Mouse (Mus musculus): ENCODE measurements around the gene Atp11a. TPM values are rescaled to one million over a fixed set of nuclear protein-coding genes. Genes with fewer than 3 reads are reported as not detected.

Atp11a gene
- total RNA-seq (2014; rRNA removed; ENCODE audit: low replicate concordance): 77.4 and 81.7 TPM in 2 replicates
- polyA plus RNA-seq (2015; fragmentation: Nextera tagmentation; extraction: Ambion mirVana): 8.4 and 10.5 TPM in 2 replicates

- Histone ChIP-seq H3K27me3 (ENCODE audit: control insufficient read depth, insufficient read depth, low read length) (no peaks in the 10 kb centered on the region), H3K9ac (replicated peaks; ENCODE audit: low read depth, low read length) (peak within 1 kb of the TSS; percentile 87), H3K36me3 (replicated peaks; ENCODE audit: control insufficient read depth, insufficient read depth, low read length) (no peaks in the 10 kb centered on the region), H3K9me3 (replicated peaks; ENCODE audit: control insufficient read depth, low read length) (no peaks in the 10 kb centered on the region), H3K4me2 (ENCODE audit: low read depth, low read length) (peak within 1 kb of the TSS; percentile 99), H3K4me1 (ENCODE audit: control insufficient read depth, insufficient read depth) (peaks cover 23% of the 10 kb centered on the region; the same call in 1 of the 2 replicates), H3K4me3 (ENCODE audit: low read depth, low read length) (peak within 1 kb of the TSS; percentile 94), H3K27ac (ENCODE audit: low read depth) (peak within 1 kb of the TSS; percentile 89)
- DNase-seq (ENCODE audit: low spot score) (peak; percentile 71), ATAC-seq (ENCODE audit: insufficient read depth, low read depth) (peak; percentile 84)
- WGBS: under 1% methylated on average over 28 of the region's 62 CpGs
- TF ChIP-seq EP300 (IDR thresholded peaks at IDR 0.05; ENCODE audit: low read depth): no peak
- no peak for TF ChIP-seq CTCF (IDR thresholded peaks at IDR 0.05; ENCODE audit: low read depth)
These were observed at the start of gene Atp11a for GRCm38 (mm10) chr8:12756391-12757157. Atp11a (plus strand) TSS chr8:12757014.

- no peak overlapping the region for H3K9ac ChIP-seq (replicated peaks; ENCODE audit: low read depth, low read length)
- H3K27me3 ChIP-seq (ENCODE audit: control insufficient read depth, insufficient read depth, low read length): no peaks in the 10 kb centered on the region
- no peak overlapping the region for H3K27ac ChIP-seq (ENCODE audit: low read depth)
- no peaks in the 10 kb centered on the region for H3K4me1 ChIP-seq (ENCODE audit: control insufficient read depth, insufficient read depth)
- TF ChIP-seq CTCF (IDR thresholded peaks at IDR 0.05; ENCODE audit: low read depth) (no peak), EP300 (IDR thresholded peaks at IDR 0.05; ENCODE audit: low read depth) (no peak)
- 64% methylated on average over 7 of the region's 7 CpGs for WGBS
- ATAC-seq (ENCODE audit: insufficient read depth, low read depth) (no peak), DNase-seq (ENCODE audit: low spot score) (no peak)
- H3K36me3 ChIP-seq (replicated peaks; ENCODE audit: control insufficient read depth, insufficient read depth, low read length): no peaks in the 10 kb centered on the region
- 0 out of 2 replicates have a peak, but pooled peaks cover 4% of the 10 kb centered on the region for H3K9me3 ChIP-seq (replicated peaks; ENCODE audit: control insufficient read depth, low read length)
- no peak overlapping the region for H3K4me2 ChIP-seq (ENCODE audit: low read depth, low read length)
- no peak overlapping the region for H3K4me3 ChIP-seq (ENCODE audit: low read depth, low read length)
These were observed 45.2 kb upstream of the Atp11a start for GRCm38 (mm10) chr8:12711623-12712022.

- no peak overlapping the region for H3K4me2 ChIP-seq (ENCODE audit: low read depth, low read length)
- no peaks in the 10 kb centered on the region for H3K27me3 ChIP-seq (ENCODE audit: control insufficient read depth, insufficient read depth, low read length)
- H3K4me3 ChIP-seq (ENCODE audit: low read depth, low read length): no peak overlapping the region
- no peaks in the 10 kb centered on the region for H3K36me3 ChIP-seq (replicated peaks; ENCODE audit: control insufficient read depth, insufficient read depth, low read length)
- H3K9me3 ChIP-seq (replicated peaks; ENCODE audit: control insufficient read depth, low read length): no peaks in the 10 kb centered on the region
- no peak for DNase-seq (ENCODE audit: low spot score)
- 75% methylated on average over 18 of the region's 18 CpGs for WGBS
- H3K4me1 ChIP-seq (ENCODE audit: control insufficient read depth, insufficient read depth): no peaks in the 10 kb centered on the region
- H3K27ac ChIP-seq (ENCODE audit: low read depth): no peak overlapping the region
- TF ChIP-seq EP300 (IDR thresholded peaks at IDR 0.05; ENCODE audit: low read depth) (no peak), CTCF (IDR thresholded peaks at IDR 0.05; ENCODE audit: low read depth) (no peak)
- ATAC-seq (ENCODE audit: insufficient read depth, low read depth): no peak
- no peak overlapping the region for H3K9ac ChIP-seq (replicated peaks; ENCODE audit: low read depth, low read length)
These were observed 40.8 kb upstream of the Atp11a start for GRCm38 (mm10) chr8:12715861-12716585.

- 68% methylated on average over 9 of the region's 9 CpGs for WGBS
- Histone ChIP-seq H3K9ac (replicated peaks; ENCODE audit: low read depth, low read length) (no peak overlapping the region), H3K27ac (ENCODE audit: low read depth) (no peak overlapping the region), H3K9me3 (replicated peaks; ENCODE audit: control insufficient read depth, low read length) (no peaks in the 10 kb centered on the region), H3K4me1 (ENCODE audit: control insufficient read depth, insufficient read depth) (no peaks in the 10 kb centered on the region), H3K27me3 (ENCODE audit: control insufficient read depth, insufficient read depth, low read length) (no peaks in the 10 kb centered on the region), H3K36me3 (replicated peaks; ENCODE audit: control insufficient read depth, insufficient read depth, low read length) (no peaks in the 10 kb centered on the region), H3K4me3 (ENCODE audit: low read depth, low read length) (no peak overlapping the region), H3K4me2 (ENCODE audit: low read depth, low read length) (no peak overlapping the region)
- ATAC-seq (ENCODE audit: insufficient read depth, low read depth) (no peak), DNase-seq (ENCODE audit: low spot score) (no peak)
- TF ChIP-seq CTCF (IDR thresholded peaks at IDR 0.05; ENCODE audit: low read depth): no peak
- TF ChIP-seq EP300 (IDR thresholded peaks at IDR 0.05; ENCODE audit: low read depth): no peak
These were observed 37.7 kb upstream of the Atp11a start for GRCm38 (mm10) chr8:12719091-12719490.

- DNase-seq (ENCODE audit: low spot score): no peak
- Histone ChIP-seq H3K36me3 (replicated peaks; ENCODE audit: control insufficient read depth, insufficient read depth, low read length) (no peaks in the 10 kb centered on the region), H3K9ac (replicated peaks; ENCODE audit: low read depth, low read length) (no peak overlapping the region), H3K27me3 (ENCODE audit: control insufficient read depth, insufficient read depth, low read length) (no peaks in the 10 kb centered on the region), H3K4me1 (ENCODE audit: control insufficient read depth, insufficient read depth) (no peaks in the 10 kb centered on the region), H3K9me3 (replicated peaks; ENCODE audit: control insufficient read depth, low read length) (no peaks in the 10 kb centered on the region), H3K4me2 (ENCODE audit: low read depth, low read length) (no peak overlapping the region), H3K4me3 (ENCODE audit: low read depth, low read length) (no peak overlapping the region), H3K27ac (ENCODE audit: low read depth) (no peak overlapping the region)
- TF ChIP-seq EP300 (IDR thresholded peaks at IDR 0.05; ENCODE audit: low read depth) (no peak), CTCF (IDR thresholded peaks at IDR 0.05; ENCODE audit: low read depth) (no peak)
- WGBS: 64% methylated on average over 4 of the region's 4 CpGs
- no peak for ATAC-seq (ENCODE audit: insufficient read depth, low read depth)
These were observed 28.2 kb upstream of the Atp11a start for GRCm38 (mm10) chr8:12728644-12729043.

Measured in heart, postnatal 0 days (tissue).